Mouse (Mus musculus): Measurements from ENCODE around the gene Zmynd10. TPM values are rescaled to one million over a fixed set of nuclear protein-coding genes. Genes with fewer than 3 reads are reported as not detected.
A peak's percentile ranks its signal among the peaks of the same experiment; 100 is the strongest.

The Zmynd10 gene
- total RNA-seq, 1 experiment from 2014 or later, result not detected

DNA sequence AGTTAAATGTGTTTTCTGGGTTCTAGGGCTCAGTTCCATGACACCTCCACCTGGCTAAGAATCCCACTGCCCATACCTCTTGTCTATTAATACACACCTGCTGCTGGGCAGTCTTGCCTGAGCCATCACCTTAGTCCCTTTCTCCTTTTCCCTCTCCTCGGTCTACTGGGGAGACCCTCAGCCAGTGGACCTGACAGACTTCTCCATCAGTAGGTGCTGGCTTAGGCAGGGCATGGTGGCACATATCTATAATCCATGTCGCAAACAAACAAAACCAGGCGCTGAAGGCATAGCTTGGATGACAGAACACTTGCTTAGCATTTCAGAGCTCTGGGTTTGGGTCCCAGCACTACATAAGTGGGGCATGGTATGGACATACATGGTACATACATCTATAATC lies 8.4 kb upstream of the Zmynd10 start:
- no peak for ATAC-seq (replicated peaks; ENCODE audit: low read depth, poor library complexity, severe bottlenecking)

DNA sequence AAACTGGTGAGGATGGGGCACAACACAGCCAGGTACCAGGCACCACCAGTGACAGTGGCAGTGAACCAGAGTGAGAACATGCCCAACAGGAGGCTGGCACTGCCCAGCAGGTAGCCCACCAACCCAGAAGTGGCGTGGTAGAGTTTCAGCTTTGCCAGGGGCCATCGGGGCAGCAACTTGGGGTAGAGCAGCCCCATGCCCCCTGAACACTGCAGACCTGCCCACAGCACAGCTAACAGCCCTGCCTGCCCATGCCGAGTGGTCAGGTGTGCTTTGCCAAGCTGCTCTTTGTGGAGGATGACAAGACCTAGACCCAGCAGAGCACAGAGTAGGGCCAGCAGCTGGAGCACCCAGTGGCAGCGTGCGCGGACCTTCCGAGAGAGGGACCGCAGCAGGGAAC lies 7.2 kb upstream of the Zmynd10 start:
- no peak for ATAC-seq (replicated peaks; ENCODE audit: low read depth, poor library complexity, severe bottlenecking)

DNA sequence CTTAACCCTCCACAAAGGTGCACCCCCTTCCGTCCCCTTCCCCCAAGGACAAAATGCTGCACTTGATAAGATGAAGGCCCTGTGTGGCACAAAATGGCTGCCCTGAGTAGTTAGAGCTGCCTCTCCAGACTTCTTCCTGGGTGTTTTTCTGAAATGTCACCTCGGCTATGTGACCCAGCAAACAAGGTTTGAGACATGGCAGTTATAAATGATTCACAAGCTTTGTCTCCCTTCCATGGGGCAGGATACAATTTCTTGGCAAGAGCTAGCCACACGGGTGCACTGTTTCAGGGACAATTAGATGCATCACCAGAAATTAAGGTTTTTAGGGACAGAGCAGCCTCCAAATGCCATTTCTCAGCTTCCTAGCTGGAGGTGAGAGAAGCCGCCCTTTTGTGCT lies 6.7 kb upstream of the Zmynd10 start:
- no peak for ATAC-seq (replicated peaks; ENCODE audit: low read depth, poor library complexity, severe bottlenecking)

DNA sequence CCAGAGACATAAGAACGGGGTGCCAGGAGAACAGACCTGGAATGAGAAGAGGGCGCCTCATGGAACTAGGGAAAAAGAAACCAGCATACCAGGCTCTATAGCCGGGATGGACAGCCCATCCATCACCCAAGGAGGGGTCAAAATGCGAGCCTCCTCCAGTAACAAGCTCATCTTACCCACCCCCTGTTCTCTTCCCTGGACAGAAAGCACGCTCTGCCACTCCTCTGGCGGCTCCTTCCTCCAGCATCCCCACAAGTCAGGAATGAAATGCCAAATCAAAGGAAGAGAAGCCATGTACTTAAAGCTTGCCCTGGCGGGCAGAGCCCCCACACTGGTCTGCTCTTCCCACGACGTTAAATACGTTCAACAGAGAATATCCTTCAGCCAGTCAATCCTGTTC lies 6.1 kb upstream of the Zmynd10 start:
- ATAC-seq (replicated peaks; ENCODE audit: low read depth, poor library complexity, severe bottlenecking), result no peak

DNA sequence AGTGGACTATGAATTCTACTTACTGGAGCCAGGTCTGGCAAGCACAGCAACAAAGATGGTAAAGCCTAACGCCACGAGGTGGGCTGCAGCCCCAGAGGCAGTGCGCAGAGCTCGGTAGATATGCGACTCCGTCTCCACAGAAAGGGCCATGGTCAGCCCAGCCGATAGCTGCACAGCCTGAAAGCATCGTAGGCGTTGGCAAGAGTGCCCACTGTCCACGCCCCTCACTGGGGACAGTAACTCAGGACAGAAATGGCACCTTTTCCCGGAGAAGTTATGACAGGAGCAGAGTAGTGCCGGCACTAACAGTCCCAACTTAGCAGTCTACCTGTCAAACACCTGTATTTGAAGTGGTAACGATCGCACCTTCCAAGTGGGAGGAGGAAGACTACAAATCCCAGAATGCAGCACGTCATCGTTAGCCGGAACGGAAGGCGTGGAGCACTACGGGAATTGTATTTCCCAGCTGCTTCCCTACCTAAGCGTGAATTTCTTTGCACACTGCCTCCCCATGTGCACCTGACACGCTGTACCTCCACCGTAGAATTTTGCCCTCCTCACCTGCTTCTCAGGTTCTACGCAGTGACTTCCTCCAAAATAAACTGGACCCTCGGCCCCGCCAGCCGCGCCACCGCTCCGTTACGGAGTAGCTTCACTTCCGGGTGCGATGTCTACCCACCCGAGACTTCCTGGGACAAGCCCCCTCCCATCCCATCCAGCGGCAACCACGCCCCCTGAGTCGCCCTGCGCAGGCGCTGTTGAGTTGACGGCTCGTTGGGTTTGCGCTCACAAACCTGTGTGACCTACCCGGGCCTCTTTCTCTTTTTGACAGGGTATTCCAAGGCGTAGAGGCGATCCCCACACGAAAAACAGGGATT lies 5.4 kb upstream of the Zmynd10 start, which contains the start of the genes Cyb561d2 and Nprl2:
Cyb561d2 (minus strand) TSS at position 720 of the 878 bp plus-strand sequence.
Nprl2 (plus strand) TSS at position 753 of the 878 bp plus-strand sequence.
- ATAC-seq (replicated peaks; ENCODE audit: low read depth, poor library complexity, severe bottlenecking), result peak; percentile 83

DNA sequence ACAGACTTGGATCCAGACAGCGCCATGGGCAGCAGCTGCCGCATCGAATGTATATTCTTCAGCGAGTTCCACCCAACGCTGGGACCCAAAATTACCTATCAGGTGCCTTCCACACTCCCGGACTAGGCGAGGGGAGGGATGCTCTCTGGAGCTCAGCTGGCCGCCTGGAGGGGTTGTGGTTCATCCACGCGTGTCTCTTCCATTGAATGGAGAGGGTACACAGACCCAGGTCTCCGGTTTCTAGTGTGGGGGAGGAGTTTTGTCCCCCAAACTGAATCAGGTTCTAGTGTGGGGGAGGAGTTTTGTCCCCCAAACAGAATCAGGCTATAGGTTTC lies 4.8 kb upstream of the Zmynd10 start:
- ATAC-seq (replicated peaks; ENCODE audit: low read depth, poor library complexity, severe bottlenecking), result 0 out of 2 replicates have a peak, but pooled peaks have one; percentile 1

DNA sequence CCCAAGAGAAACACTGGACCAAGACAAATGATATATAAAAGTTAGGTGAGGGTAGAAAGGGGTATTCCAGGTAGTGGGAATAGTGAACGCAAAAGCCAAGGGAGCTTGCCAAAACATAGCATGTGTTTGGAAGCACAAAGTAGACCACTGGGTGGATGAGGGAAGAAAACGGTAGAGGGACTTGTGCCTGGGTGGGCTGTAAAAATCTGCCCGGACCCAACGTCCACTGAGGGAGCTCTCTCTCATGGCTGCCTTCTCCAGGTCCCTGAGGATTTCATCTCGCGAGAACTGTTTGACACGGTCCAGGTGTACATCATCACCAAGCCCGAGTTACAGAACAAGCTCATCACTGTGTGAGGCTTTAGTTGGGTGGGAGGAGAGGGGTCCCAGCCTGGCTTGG lies 4.4 kb upstream of the Zmynd10 start:
- no peak for ATAC-seq (replicated peaks; ENCODE audit: low read depth, poor library complexity, severe bottlenecking)

DNA sequence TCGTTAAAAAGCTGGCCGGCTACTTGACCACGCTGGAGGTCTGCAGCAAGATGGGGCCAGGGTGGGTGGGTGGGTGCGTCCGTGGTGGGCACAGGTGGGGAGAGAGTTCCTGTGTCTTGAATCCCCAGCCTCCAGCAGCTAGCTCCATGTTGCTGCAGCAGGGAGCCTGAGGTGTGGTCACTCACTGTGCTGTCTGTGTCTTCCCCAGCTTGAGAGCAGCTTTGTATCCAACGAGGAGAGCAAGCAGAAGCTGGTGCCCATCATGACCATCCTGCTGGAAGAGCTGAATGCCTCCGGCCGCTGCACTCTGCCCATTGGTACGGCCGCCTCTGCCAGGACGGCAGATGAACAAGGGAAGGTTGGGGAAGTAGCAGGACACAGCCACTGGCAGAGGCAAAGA lies 3.8 kb upstream of the Zmynd10 start:
- no peak for ATAC-seq (replicated peaks; ENCODE audit: low read depth, poor library complexity, severe bottlenecking)

DNA sequence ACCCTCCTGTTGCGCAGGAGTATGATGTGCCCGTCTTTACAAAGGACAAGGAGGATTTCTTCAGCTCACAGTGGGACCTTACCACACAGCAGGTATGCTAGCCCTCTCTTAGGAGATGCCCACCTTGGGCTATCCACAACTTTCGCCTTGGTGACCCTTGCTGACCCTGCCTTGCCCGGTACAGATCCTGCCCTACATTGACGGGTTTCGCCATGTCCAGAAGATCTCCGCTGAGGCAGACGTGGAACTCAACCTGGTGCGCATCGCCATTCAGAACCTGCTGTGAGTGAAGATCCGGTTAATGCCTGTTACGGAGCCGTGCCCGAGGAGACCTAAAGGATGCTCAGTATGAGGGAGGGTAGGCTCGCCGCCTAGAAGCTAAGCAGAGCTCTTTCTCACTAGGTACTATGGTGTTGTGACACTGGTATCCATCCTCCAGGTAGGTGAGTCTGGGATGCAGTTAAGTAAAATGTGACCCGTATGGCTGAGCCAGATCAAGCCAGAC lies 2.9 kb upstream of the Zmynd10 start:
- ATAC-seq (replicated peaks; ENCODE audit: low read depth, poor library complexity, severe bottlenecking), result no peak

DNA sequence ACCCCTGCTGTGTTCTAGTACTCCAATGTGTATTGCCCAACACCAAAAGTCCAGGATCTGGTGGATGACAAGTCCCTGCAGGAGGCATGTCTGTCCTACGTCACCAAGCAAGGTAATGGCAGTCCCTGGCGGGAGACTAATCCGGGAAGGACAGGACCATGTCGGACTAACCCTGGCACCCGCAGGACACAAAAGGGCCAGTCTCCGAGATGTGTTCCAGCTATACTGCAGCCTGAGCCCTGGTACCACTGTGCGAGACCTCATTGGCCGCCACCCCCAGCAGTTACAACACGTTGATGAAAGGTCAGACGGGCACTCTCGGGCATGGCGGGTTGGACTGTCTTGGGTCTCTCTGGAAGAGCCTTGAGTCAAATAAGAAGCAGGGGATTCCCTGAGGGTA lies 2.4 kb upstream of the Zmynd10 start:
- ATAC-seq (replicated peaks; ENCODE audit: low read depth, poor library complexity, severe bottlenecking), result no peak

DNA sequence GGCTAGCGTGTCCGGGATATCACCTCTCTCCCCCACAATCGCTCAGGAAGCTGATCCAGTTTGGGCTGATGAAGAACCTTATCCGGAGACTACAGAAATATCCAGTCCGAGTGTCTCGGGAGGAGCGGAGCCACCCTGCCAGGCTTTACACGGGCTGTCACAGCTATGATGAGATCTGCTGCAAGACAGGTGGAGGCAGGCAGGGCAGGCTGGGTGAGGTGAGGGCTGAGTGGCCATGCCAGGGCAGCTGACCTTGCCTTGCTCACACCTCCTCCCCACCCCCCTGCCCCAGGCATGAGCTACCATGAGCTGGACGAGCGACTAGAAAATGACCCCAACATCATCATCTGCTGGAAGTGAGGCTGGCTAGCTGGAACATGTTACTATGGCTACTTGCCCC lies 1.9 kb upstream of the Zmynd10 start:
- no peak for ATAC-seq (replicated peaks; ENCODE audit: low read depth, poor library complexity, severe bottlenecking)

DNA sequence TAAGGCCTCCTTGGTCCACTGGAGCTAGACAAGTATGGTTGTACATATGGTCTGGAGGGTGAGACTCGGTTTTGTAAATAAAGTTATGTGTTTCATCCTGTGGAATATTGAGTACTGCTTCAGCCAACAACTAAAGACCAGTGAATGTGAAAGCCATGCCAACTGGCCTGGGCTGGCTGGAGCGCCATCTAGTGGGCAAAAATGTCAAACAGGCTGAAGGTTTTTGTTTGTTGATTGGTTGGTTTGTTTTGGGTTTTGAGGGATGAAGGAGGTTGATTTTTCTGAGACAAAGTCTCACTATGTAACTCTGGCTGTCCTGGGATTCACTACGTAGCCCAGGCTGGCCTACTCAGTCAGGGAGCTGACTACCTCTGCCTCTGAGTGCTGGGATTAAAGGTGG lies 1.5 kb upstream of the Zmynd10 start:
- no peak for ATAC-seq (replicated peaks; ENCODE audit: low read depth, poor library complexity, severe bottlenecking)

DNA sequence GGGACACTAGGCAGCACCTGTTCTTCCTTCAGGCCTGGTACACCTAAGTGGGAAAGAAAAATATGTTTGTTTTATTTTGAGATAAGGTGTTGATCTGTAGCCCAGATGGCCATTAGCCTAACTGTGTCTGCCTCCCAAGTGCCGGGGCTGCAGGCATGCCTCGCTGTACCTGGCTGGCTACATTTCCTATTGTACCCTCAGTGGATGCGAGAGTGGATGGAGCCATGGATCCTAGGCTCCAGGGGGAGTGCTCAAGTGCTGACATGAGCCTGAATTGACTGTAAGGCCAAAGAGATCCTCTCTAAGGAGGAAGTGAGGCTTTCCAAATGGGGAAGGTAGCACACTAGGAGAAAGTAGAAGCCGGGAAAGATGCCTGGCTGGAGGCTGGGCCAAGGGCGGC lies 859 bp downstream of the Zmynd10 start:
- no peak for ATAC-seq (replicated peaks; ENCODE audit: low read depth, poor library complexity, severe bottlenecking)

DNA sequence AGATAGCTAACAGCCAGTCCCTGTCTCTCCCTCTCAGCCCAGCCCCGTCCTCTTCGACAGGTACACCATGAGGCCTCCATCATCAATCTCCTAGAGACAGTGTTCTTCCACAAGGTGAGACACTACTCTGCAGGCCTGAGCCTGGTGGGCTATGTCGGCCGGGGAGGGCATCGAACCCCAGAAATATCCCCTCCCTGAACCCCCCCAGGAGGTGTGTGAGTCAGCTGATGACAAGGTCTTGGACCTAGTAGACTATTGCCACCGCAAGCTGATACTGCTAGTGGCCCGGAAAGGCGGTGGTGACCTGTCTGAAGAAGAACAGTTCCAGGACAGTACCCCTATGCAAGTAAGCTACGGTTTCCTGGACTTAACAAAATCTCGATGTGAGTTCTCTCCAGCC lies 1.7 kb downstream of the Zmynd10 start:
- ATAC-seq (replicated peaks; ENCODE audit: low read depth, poor library complexity, severe bottlenecking), result no peak

DNA sequence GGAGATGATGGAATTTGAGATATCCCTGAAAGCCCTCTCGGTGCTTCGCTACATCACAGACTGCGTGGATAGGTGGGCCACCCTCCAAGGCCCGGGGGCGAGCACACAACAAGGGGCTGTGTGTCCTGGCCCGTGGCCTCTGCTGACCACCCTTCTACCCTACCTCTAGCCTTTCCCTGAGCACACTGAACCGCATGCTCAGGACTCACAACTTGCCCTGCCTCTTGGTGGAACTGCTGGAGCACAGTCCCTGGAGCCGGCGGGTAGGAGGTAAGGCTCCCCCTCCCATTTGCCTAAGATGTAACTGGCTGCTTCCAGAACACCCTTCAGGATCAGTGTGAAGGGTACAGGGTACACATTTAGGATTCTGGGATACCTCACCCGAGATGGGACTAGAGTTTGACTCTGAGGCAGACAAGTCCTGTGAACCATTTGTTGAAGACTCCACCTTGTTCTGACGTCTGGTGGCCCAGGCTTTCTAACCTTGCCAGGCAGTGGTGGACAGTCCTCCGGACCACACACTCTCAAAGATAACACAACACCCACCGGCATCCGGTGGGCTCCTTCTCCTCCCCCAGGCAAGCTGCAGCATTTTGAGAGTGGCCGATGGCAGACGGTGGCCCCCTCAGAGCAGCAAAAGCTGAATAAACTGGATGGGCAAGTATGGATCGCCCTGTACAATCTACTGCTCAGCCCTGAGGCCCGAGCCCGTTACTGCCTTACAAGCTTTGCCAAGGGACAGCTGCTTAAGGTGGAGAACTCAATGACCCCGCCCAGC lies 2.4 kb downstream of the Zmynd10 start:
- no peak for ATAC-seq (replicated peaks; ENCODE audit: low read depth, poor library complexity, severe bottlenecking)

DNA sequence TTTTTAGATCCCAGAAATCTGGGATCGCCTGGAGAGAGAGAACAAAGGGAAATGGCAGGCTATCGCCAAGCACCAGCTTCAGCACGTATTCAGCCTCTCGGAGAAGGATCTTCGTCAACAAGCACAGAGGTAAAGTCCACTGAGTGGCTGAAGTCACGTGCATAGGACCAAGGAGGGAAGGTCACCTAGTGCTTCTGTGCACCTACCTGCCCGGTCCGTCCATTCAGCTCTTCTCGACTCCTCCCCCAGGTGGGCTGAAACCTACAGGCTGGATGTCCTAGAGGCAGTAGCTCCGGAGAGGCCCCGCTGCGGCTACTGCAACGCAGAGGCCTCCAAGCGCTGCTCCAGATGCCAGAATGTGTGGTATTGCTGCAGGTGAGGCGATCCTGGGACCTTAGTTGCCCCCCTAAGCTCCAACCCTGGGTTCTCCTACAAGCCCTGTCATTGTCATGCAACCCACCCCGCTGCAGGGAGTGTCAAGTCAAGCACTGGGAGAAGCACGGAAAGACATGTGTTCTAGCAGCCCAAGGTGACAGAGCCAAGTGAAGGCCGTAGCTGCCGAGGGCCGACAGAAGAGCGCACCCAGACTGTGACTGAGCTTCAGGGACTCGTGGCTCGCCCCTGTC lies 3.5 kb downstream of the Zmynd10 start:
- ATAC-seq (replicated peaks; ENCODE audit: low read depth, poor library complexity, severe bottlenecking), result no peak

DNA sequence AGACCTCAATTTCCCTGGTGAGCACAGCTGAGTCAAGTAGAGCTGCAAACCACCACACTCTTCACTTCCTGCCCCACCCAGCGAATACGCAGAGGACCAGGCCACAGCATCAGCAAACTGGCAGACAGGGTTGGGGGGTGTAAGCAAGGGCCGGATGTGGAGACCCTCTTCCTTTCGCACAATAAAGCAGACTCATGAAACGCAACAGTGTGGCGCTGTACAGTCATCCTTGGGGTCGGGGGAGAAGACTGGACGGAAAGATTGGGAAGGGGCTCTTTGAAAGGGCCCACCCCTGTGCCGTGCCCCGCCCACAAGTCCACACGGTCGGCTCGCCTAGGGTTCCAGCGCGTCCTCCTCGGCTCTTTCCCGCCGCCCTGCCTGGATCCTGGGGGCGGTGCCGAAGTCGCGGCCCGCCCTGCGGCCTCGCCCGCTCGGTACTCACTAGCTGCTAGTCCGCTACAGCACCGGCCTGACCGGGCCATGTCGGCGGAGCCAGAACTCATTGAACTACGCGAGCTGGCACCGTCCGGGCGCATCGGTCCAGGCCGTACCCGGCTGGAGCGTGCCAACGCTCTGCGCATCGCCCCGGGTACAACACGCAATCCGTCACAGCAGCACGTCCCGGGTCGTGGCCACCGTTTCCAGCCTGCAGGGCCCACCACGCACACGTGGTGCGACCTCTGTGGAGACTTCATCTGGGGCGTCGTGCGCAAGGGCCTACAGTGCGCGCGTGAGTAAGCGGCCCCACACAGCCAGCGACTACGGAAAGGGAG lies 4.2 kb downstream of the Zmynd10 start, which contains the start of gene Rassf1:
Rassf1 (plus strand) TSS at position 439 of the 773 bp plus-strand sequence.
- ATAC-seq (replicated peaks; ENCODE audit: low read depth, poor library complexity, severe bottlenecking), result peak; percentile 27

DNA sequence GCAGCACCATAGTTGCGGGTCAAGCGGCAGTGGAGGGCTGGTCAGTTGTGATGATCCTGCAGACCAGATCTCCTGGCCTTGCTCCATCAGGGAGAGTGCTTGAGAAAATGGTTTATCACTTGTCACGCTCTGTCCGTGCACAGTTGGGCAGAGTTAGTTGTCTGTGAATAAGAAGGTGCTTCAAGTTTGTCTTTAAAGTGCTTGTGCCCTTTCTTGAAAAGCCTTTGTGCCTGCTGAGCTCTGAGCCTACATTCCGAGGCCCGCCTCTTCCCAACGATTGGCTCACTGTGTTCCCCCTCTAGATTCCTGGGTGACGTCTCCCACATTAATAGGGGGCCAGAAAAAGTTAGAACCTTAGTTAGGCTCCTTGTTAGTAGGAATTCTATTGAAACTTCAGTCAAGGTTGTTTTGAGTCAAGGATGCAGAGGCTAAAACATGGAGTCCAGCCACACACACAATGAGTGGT lies 4.8 kb downstream of the Zmynd10 start:
- ATAC-seq (replicated peaks; ENCODE audit: low read depth, poor library complexity, severe bottlenecking), result no peak

DNA sequence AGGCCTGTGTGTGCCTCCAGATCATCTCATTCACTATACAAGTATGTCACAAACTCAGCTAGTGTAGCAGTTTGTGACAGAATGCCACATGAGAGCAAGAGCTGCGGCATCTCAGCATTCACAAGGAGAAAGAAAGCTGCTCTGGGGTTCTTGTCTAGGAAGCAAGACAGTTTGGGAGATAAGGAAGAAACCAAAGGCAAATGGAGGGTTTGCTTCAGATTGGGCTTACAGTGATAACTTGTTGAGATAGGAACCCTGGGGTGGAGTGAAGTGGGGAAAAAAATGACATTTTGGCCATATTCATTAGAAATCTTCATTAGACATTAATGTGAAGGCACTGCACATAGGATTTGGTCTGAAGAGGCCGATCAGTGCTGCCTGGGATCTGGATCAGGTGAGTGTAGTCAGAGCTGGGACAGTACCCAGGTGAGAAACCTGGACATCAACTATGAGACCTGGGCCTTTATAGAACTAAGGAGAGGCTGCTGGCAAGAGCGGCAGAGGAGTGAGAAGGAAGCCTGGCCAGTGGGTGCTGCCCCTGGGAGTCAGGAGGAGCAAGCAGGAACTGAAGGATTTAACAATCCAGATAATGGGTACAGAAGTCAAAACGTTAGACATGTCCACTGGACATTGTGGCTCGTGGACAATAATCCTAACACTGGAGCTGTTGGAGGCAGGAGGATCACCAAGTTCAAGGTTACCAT lies 5.7 kb downstream of the Zmynd10 start:
- no peak for ATAC-seq (replicated peaks; ENCODE audit: low read depth, poor library complexity, severe bottlenecking)
